In genomic region chr15:12439351-12439751, GRCm38 (mm10) we compare ENCODE assay signal across 11 mouse cellular contexts.
DNase-seq lines count a peak whose midpoint lies in the region; ATAC-seq and TF ChIP-seq lines count a peak whose summit lies in the region.
"Had no signal": no experiment of that assay in that cellular context is flagged by ENCODE, and none has a peak within 500 bp of the region (broad histone marks: within the 10 kb centered on the region; RNA-seq: fewer than 3 reads in every experiment).

No protein-coding gene starts in this region.

- no peak overlapping the region for H3K4me2 ChIP-seq in heart, postnatal 0 days (ENCODE audit: low read depth, low read length)
- no peak overlapping the region for H3K4me2 ChIP-seq in neural tube, embryonic 15.5 days
- H3K4me2 ChIP-seq in midbrain, postnatal 0 days (ENCODE audit: low read depth, low read length, poor library complexity, severe bottlenecking) = no peak overlapping the region

- no peak for TF ChIP-seq EP300 in heart, postnatal 0 days (IDR thresholded peaks at IDR 0.05; ENCODE audit: low read depth)

- no peak overlapping the region for H3K4me3 ChIP-seq in heart, postnatal 0 days (ENCODE audit: low read depth, low read length)
- no peak overlapping the region for H3K4me3 ChIP-seq in neural tube, embryonic 15.5 days (replicated peaks)
- no peak overlapping the region for H3K4me3 ChIP-seq in midbrain, postnatal 0 days (ENCODE audit: low read depth, low read length)
- H3K4me3 ChIP-seq: megakaryocyte, embryonic 14.5 days had no signal

- no peaks in the 10 kb centered on the region for H3K9me3 ChIP-seq in heart, postnatal 0 days (replicated peaks; ENCODE audit: control insufficient read depth, low read length)
- H3K9me3 ChIP-seq in neural tube, embryonic 15.5 days (replicated peaks) = no peaks in the 10 kb centered on the region
- no peaks in the 10 kb centered on the region for H3K9me3 ChIP-seq in midbrain, postnatal 0 days (ENCODE audit: low read length)

- TF ChIP-seq CTCF in heart, postnatal 0 days (IDR thresholded peaks at IDR 0.05; ENCODE audit: low read depth) = no peak
- no peak for TF ChIP-seq CTCF in midbrain, postnatal 0 days (IDR thresholded peaks at IDR 0.05)

- no peak overlapping the region for H3K9ac ChIP-seq in heart, postnatal 0 days (replicated peaks; ENCODE audit: low read depth, low read length)
- H3K9ac ChIP-seq in neural tube, embryonic 15.5 days (replicated peaks) = no peak overlapping the region
- no peak overlapping the region for H3K9ac ChIP-seq in midbrain, postnatal 0 days (replicated peaks; ENCODE audit: low read length, poor library complexity, severe bottlenecking)

- H3K27me3 ChIP-seq in heart, postnatal 0 days (ENCODE audit: control insufficient read depth, insufficient read depth, low read length) = no peaks in the 10 kb centered on the region
- no peaks in the 10 kb centered on the region for H3K27me3 ChIP-seq in neural tube, embryonic 15.5 days (replicated peaks)
- H3K27me3 ChIP-seq in midbrain, postnatal 0 days (ENCODE audit: insufficient read depth, low read length) = no peaks in the 10 kb centered on the region

- DNase-seq in heart, postnatal 0 days (ENCODE audit: low spot score) = no peak
- DNase-seq in heart, postnatal 14 days = no peak
- peak; percentile 43 for DNase-seq in NIH3T3 (ENCODE audit: low read depth)
- peak; percentile 60 for DNase-seq in lung, postnatal 36 days
- no peak for DNase-seq in layer of hippocampus, adult 18-20 months (ENCODE audit: low spot score in 2 of 2)
- DNase-seq in midbrain, postnatal 0 days (ENCODE audit: low spot score) = no peak
- DNase-seq: thymus, adult 18-20 months had no signal

- H3K36me3 ChIP-seq in heart, postnatal 0 days (replicated peaks; ENCODE audit: control insufficient read depth, insufficient read depth, low read length) = peaks cover 17% of the 10 kb centered on the region
- H3K36me3 ChIP-seq in neural tube, embryonic 15.5 days = no peaks in the 10 kb centered on the region
- H3K36me3 ChIP-seq in midbrain, postnatal 0 days (ENCODE audit: insufficient read depth, low read length) = no peaks in the 10 kb centered on the region

- 38% methylated on average over 6 of the region's 6 CpGs for WGBS in heart, postnatal 0 days
- 54% methylated on average over 6 of the region's 6 CpGs for WGBS in neural tube, embryonic 15.5 days
- WGBS in midbrain, postnatal 0 days = 53% methylated on average over 6 of the region's 6 CpGs

- ATAC-seq in heart, postnatal 0 days (ENCODE audit: insufficient read depth, low read depth) = no peak
- peak; percentile 17 for ATAC-seq in inflammation-experienced regulatory T-cells, adult 6 months
- no peak for ATAC-seq in neural tube, embryonic 15.5 days (ENCODE audit: low FRiP score)
- no peak for ATAC-seq in midbrain, postnatal 0 days (ENCODE audit: low FRiP score)

- H3K4me1 ChIP-seq in heart, postnatal 0 days (ENCODE audit: control insufficient read depth, insufficient read depth) = no peaks in the 10 kb centered on the region
- peaks cover 6% of the 10 kb centered on the region; the same call in 1 of the 2 replicates for H3K4me1 ChIP-seq in neural tube, embryonic 15.5 days
- H3K4me1 ChIP-seq in midbrain, postnatal 0 days (ENCODE audit: insufficient read depth, low read length) = peaks cover 3% of the 10 kb centered on the region; the same call in 1 of the 2 replicates

- H3K27ac ChIP-seq in heart, postnatal 0 days (ENCODE audit: low read depth) = 0 out of 2 replicates have a peak overlapping the region, but pooled peaks have one; percentile 12
- H3K27ac ChIP-seq in neural tube, embryonic 15.5 days (replicated peaks) = no peak overlapping the region
- H3K27ac ChIP-seq in midbrain, postnatal 0 days (ENCODE audit: low read depth, low read length) = no peak overlapping the region
- H3K27ac ChIP-seq: kidney, postnatal 0 days had no signal

- intact Hi-C loops in heart, postnatal 14 days (cut with DNase I) = loop anchor here (5.0 kb wide), 1 partner anchor 108 kb away; no protein-coding TSS in a partner anchor

Comparison
In these comparisons a context has a peak if more than half of its experiments do, and no peak if none do; other contexts are left out.
1. DNase-seq: peak in NIH3T3 (single experiment) and lung, postnatal 36 days (single experiment); none in heart, postnatal 0 days (single experiment), heart, postnatal 14 days (0 of 2), layer of hippocampus, adult 18-20 months (0 of 2) and midbrain, postnatal 0 days (single experiment).